9 mouse cellular contexts compared by ENCODE assay signal in genomic region chr14:72293677-72294387, GRCm38 (mm10).
DNase-seq lines count a peak whose midpoint lies in the region; ATAC-seq and TF ChIP-seq lines count a peak whose summit lies in the region.
"Had no signal": no experiment of that assay in that cellular context is flagged by ENCODE, and none has a peak within 500 bp of the region (broad histone marks: within the 10 kb centered on the region; RNA-seq: fewer than 3 reads in every experiment).

No protein-coding gene starts in this region.

- TF ChIP-seq CTCF in layer of hippocampus, adult 2 months (conservative IDR thresholded peaks at IDR 0.05): peak; percentile 78

- DNase-seq in layer of hippocampus, adult 2 months (ENCODE audit: low spot score in 2 of 2): no peak
- DNase-seq in layer of hippocampus, adult 9-11 months: no peak
- DNase-seq in brain, adult 2 months (ENCODE audit: low read depth, low spot score): peak; percentile 56
- DNase-seq in lung, postnatal 4 days: peak; percentile 58 to 82
- DNase-seq in testis, postnatal 14 days (ENCODE audit: low spot score): no peak
- DNase-seq in adrenal gland, postnatal 36 days: no peak
- DNase-seq in layer of hippocampus, postnatal 10 days (ENCODE audit: low spot score in 2 of 2): no peak

- no peak overlapping the region for H3K4me3 ChIP-seq in layer of hippocampus, adult 2 months
- no peak overlapping the region for H3K4me3 ChIP-seq in hindbrain, embryonic 16.5 days (ENCODE audit: low read length)
- H3K4me3 ChIP-seq: liver, embryonic 15.5 days had no signal

- no peak overlapping the region for H3K27ac ChIP-seq in layer of hippocampus, adult 2 months
- H3K27ac ChIP-seq in hindbrain, embryonic 16.5 days (ENCODE audit: low read depth, low read length): no peak overlapping the region
- H3K27ac ChIP-seq: liver, embryonic 15.5 days had no signal

- H3K36me3 ChIP-seq in hindbrain, embryonic 16.5 days (ENCODE audit: control insufficient read depth, insufficient read depth, low read length): no peaks in the 10 kb centered on the region
- H3K36me3 ChIP-seq: liver, embryonic 15.5 days had no signal

- ATAC-seq in hindbrain, embryonic 16.5 days: peak; percentile 72

- no peaks in the 10 kb centered on the region for H3K9me3 ChIP-seq in hindbrain, embryonic 16.5 days (ENCODE audit: control insufficient read depth, low read length)
- H3K9me3 ChIP-seq: liver, embryonic 15.5 days had no signal

- no peaks in the 10 kb centered on the region for H3K4me1 ChIP-seq in hindbrain, embryonic 16.5 days (ENCODE audit: control insufficient read depth, insufficient read depth, low read depth, low read length)
- H3K4me1 ChIP-seq: liver, embryonic 15.5 days had no signal

- H3K4me2 ChIP-seq in hindbrain, embryonic 16.5 days (ENCODE audit: low read length): no peak overlapping the region
- H3K4me2 ChIP-seq: liver, embryonic 15.5 days had no signal

- no peak overlapping the region for H3K9ac ChIP-seq in hindbrain, embryonic 16.5 days (ENCODE audit: low read depth, low read length)
- H3K9ac ChIP-seq: liver, embryonic 15.5 days had no signal

- WGBS in hindbrain, embryonic 16.5 days: 66% methylated on average over 9 of the region's 9 CpGs

- no peaks in the 10 kb centered on the region for H3K27me3 ChIP-seq in hindbrain, embryonic 16.5 days (replicated peaks; ENCODE audit: control insufficient read depth, insufficient read depth, low read length)
- H3K27me3 ChIP-seq: liver, embryonic 15.5 days had no signal

Comparison
In these comparisons a context has a peak if more than half of its experiments do, and no peak if none do; other contexts are left out.
1. DNase-seq: peak in brain, adult 2 months (single experiment) and lung, postnatal 4 days (2 of 2); none in layer of hippocampus, adult 2 months (0 of 2), layer of hippocampus, adult 9-11 months (single experiment), testis, postnatal 14 days (single experiment), adrenal gland, postnatal 36 days (0 of 2) and layer of hippocampus, postnatal 10 days (0 of 2).